Mouse (Mus musculus): Measurements from ENCODE around the gene Ager.
A peak's percentile ranks its signal among the peaks of the same experiment; 100 is the strongest.

Gene Ager

DNA sequence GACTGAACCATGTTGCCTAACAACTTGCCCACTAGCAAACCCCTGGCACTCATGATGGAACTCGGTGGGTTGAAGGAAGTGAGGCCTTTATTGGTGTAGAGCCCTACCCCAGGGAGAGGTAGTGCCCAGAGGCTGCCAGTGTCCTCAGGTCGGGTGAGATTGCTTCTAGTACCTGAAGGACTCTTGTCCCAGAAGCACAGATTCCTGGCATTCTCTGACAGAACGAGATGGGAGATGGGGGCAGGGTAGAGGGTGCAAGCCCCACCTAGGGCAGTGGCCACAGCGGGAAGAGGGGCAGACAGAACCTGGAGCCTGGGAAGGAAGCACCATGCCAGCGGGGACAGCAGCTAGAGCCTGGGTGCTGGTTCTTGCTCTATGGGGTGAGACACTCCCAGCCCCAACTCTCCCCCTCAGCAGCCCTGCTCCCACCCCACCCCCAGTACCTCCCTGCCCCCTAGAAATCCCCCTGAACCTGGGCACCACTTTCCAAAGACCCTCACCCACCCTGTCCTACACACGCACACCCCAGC is at the start of gene Ager:
Ager (plus strand) TSS at position 297 of the 530 bp plus-strand sequence.
- no peak for DNase-seq

DNA sequence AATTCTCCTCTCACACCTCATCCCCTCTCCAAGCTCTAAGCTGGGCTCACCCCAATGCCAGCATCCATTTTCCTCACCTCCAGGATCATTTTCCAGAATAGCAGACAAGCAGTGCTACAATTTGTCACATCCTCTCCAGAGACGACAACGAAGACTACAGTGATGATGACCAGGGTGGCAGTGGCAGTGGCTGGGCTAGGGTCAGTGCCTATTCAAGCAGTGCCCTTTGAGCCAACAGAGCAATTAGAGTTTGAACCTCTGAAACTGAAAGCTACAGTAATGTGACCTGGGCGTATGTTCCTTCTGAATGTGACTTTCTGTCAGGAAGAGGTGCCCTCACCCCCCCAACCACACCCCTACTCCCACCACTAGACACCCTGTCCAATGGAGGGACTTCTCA is 48.5 kb upstream of the Ager start:
- DNase-seq = no peak

DNA sequence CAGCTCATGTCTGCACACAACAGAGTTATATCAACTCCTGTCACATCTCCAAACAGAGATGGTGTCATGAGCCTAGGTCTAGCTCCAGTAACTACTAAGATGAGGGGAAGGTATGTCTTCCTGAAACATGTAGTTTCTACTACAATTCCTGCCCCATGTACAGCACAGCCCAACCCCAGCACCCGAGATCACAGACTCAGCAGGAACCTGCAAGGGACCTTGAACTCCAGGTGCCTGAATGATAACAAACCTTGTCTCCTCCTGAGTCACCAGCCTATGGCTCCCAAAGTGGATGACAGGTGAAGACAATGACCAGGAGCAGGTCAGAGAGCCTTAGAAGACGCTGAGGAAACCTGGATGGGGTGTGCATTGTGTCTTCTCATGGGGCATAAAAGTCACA is 47.8 kb upstream of the Ager start:
- no peak for DNase-seq

DNA sequence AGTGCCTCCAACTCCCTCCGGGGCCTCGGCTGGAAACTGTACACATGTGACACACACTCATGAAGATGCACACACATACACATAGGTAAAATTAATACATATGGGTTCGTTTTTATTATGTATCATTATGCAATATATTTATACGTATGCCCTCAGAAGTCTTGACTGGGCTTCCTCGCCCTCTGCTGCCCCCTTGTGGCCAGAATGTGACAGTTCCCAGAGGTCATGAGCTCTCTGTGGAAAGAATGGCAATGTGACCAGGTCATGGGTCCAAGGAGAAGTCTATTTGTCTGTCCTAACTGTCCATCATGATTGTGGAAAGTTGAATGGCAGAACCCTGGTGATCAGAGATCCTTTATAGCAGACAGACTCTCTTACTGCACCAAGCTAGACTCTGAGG is 42.2 kb upstream of the Ager start:
- DNase-seq = peak; percentile 83 to 93

DNA sequence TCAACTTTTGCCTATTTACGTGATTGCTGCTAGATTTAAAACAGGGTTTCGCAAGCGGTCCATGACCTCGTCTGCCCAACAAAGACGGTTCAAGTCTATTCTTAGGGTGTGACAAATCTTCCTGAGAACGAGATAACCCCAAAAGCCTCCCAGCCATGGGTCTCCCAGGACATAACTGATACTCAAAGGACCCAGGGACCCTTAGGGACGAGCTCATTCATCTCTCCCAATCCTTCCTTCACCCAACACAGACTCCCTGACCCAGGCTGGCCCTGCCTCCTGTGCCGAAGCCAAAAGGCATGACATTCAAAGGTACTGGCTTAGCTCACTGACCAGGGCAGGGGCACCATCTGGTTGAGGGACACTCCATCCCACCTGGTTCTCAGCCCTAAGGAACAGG is 41.3 kb upstream of the Ager start:
- no peak for DNase-seq

DNA sequence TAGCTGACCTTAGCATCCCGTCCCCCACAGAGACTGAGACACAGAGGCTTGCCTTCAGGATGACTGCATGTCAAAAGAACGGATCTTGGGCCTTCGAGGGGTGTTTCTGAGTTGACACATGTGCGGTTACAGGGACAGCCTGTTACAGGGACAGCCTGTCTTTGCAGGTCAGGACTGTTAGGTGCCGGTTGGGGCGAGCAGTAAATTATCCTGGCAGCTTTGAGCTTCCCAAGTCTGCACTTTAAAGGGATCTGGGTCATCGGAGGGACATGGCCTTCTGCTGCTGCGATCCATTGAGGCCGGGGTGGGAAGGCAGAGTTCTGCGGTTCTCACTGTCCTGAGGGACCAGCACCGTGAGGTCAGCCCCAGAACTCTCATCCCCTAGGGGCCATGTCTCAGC is 40.3 kb upstream of the Ager start:
- DNase-seq = peak in 1 of 2 experiments; percentile 37

DNA sequence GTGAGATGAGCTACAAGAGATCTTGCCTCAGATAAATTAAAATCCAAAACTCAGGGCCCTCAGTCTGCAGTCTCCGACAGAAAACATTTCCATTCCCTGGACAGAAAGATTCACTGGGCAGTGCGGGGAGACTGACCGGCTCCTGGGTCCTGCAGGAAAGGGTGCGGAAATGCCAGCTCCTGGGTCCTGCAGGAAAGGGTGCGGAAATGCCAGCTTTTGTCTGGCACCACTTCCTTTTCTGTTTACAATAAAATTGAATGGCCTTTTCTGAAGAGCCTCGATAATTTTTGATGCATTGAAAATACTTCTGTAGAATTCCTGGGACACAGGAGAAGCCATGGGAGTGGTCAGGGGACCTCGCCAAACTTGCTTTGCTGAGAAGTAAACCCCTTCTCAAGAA is 38.5 kb upstream of the Ager start:
- no peak for DNase-seq

DNA sequence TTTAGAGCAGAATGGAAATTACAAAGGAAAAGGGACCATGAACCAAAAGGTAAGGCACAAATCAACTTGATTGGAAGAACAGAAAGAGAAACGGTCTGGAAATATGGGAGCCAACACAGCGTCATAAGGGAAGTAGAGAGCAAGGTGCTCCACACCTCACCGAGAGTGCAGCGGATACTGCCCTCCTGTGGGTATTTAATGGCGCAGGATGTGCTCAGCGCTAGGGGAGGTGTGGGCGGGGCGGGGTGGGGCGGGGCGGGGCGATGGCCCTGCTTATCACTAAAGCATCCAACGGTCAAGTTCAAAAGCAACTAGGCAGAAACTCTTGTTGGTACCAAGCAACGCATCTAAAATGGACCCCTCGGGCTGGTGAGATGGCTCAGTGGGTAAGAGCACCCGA is 37.8 kb upstream of the Ager start:
- DNase-seq = no peak

DNA sequence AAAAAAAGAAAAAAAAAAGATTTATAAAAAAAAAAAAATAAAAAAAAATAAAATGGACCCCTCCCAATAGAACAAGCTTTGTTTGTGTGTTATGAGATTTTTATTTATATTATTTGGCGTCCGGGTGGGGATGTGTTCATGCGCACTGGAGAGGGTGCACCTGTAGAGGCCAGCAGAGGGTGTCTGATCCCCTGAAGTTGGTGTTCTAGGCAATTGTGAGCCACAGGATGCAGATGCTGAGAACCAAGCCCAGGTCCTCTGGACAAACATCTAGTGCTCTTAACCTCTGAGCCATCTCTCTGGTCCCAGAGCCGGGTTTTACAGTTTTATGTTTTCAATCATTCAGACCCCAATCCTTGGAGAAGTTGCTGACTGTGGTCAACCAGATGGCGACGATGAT is 37.2 kb upstream of the Ager start:
- DNase-seq = no peak

DNA sequence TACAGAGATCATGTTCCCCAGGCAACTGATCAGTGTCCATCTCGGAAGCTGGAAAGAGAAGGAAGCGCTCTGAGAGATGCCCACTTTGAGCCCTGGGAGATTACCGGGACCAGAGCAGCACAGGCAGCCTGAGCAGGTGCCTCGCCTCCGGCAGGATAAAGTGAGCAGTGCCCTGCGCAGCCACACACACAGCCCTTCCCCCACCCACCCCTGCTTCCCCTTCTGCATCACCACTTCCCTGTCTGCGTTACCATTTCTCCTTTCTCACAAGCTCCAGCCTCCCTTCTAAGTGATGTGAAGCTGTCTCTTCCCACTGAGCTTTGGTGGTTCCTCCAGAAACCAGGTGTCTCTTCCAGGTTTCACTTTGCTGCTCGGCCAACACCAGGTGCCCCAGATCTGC is 36.5 kb upstream of the Ager start:
- DNase-seq = no peak

DNA sequence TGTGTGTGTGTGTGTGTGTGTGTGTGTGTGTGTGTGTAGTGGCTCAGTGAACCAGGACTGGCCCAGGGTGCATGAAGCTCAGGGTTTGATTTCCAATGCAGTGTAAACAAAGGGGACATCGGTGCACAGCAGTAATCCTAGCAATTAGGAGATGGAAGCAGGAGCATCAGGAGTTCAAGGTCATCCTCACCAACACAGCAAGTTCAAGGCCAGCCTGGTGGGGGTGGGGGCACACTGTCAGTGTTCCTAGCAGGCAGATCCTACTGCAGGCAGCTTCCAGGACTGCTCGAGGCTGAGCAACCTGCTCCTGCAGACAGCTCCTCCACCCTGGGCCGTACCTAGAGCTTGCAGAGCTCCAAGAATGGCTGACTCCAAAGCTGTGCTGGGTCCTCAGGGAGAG is 35.1 kb upstream of the Ager start:
- no peak for DNase-seq

DNA sequence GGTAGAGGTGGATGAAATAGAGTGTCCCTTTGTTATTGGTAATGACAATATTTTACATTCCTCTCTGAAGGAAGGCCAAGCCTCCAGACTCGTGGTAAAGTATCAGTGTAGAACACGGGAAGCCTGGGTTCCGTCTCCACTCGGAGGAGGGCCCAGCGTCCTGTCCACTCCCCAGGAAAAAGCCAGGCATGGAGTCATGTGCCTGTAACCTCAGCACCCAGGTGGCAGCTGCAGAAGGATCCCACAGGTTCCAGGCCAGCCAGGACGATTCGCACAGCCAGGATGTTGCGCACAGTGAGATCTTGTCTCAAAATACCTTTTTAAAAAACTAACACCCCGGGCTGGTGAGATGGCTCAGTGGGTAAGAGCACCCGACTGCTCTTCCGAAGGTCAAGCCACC is 34.3 kb upstream of the Ager start:
- no peak for DNase-seq

DNA sequence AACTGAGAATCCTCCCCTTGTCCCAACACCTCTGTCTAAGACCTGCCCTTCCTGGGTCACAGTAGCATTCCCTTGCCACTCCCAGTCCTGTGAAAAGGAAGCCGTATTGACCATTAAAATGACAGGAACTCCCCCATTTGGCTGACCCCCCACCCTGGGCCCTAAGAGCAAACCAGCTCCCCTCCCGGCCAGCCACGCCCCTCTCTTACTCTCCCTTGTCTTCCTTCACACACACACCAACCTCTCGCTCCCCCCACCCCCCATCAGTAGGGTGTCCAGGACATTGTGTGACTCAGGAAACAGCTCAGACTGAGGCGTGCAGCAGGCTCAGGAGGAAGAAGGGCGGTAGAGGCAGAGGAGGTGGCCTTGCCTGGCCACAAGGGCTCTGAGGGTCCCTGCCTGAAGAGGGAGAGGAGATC is 33.6 kb upstream of the Ager start, which contains the start of gene Notch4:
Notch4 (plus strand) TSS at position 266 of the 419 bp plus-strand sequence.
- peak; percentile 76 to 87 for DNase-seq

DNA sequence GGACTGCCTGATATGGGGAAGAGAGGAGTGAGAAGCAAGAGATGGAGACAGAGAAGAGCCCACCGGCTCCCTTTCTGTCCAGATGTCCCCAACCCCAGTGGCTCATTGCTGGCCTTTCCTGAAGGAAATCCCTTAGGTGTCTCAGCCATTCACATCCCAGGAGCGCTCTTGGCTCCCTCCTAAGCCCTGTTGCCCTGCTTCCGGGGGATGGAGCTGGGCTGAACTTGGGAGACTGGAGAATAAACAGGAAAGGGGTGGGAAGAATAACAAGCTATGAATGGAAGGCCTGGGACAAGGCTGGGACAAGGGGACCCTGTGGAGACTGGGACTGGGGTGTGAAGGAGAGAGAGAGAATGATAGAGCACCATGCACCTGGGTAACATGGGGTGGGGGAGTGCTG is 32.9 kb upstream of the Ager start:
- peak; percentile 65 to 75 for DNase-seq

DNA sequence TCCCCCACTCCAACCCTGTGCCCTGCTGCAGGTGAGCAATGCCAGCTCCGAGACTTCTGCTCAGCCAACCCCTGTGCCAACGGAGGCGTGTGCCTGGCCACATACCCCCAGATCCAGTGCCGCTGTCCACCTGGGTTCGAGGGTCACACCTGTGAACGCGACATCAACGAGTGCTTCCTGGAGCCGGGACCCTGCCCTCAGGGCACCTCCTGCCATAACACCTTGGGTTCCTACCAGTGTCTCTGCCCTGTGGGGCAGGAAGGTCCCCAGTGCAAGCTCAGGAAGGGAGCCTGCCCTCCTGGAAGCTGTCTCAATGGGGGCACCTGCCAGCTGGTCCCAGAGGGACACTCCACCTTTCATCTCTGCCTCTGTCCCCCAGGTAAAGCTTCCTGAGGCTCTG is 30.4 kb upstream of the Ager start:
- peak in 1 of 2 experiments; percentile 17 for DNase-seq

DNA sequence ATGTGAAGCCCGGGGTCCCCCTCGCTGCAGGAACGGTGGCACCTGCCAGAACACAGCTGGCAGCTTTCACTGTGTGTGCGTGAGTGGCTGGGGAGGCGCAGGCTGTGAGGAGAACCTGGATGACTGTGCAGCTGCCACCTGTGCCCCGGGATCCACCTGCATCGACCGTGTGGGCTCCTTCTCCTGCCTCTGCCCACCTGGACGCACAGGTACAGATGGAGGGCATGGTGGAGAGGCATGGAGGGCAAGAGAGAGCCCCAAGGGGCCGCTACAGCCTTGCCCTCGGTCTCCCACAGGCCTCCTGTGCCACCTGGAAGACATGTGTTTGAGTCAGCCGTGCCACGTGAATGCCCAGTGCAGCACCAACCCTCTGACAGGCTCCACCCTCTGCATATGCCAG is 29.2 kb upstream of the Ager start:
- no peak for DNase-seq

DNA sequence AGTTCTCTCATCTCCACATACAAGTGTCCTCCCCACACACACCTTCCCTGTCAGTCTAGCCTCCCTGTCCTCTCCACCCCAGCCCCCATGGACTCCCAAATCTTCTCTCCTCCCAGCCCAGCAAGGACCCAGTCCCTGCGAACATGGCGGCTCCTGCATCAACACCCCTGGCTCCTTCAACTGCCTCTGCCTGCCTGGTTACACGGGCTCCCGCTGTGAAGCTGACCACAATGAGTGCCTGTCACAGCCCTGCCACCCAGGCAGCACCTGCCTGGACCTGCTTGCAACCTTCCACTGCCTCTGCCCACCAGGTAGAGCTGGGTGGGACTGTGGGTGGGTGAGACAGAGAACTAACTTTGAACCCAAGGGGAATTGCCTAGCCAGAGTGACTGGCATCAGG is 27.7 kb upstream of the Ager start:
- DNase-seq = no peak

DNA sequence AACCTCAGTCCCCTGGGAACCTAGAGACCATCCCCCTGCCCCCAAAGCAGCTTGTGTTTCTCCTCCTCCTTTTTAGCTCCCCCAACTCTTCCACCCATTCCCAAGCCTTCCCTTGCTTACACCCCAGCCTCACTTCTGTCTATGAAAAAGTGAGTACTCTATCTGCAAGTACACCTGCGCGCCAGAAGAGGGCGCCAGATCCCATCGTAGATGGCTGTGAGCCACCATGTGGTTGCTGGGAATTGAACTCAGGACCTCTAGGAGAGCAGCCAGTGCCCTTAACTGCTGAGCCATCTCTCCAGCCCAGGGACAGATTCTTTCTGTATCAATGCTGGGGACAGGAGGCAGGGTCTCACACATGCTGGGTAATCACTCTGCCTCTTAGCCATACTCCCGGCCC is 25.8 kb upstream of the Ager start:
- no peak for DNase-seq

DNA sequence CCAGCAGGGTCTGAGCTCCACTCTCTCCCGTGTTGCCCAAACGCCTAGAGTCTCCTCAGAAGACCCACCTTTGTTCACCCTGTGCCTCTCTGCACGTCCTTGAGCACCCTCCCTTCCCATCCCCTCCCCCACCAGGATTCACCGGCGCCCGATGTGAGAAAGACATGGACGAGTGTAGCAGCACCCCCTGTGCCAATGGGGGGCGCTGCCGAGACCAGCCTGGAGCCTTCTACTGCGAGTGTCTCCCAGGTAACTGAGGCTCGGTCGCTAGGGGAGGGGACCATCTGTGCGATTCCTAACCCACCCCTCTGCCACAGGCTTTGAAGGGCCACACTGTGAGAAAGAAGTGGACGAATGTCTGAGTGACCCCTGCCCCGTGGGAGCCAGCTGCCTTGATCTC is 25.3 kb upstream of the Ager start:
- no peak for DNase-seq

DNA sequence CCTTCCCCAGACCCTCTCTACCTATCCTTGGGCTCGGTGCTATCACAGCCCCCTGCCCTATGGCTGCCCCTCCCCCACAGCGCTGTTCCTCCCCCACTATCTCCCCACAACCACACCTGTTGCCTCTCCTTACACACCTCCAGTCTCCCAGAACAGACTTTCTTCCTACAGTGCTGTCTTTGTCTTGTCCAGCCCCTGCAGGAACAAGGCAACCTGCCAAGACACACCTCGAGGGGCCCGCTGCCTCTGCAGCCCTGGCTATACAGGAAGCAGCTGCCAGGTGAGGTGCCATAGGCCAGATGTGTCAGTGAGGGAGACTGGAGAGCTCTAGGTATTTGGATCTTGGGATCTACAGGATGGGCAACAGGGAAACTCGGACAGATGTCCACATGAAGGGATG is 21.1 kb upstream of the Ager start:
- no peak for DNase-seq

DNA sequence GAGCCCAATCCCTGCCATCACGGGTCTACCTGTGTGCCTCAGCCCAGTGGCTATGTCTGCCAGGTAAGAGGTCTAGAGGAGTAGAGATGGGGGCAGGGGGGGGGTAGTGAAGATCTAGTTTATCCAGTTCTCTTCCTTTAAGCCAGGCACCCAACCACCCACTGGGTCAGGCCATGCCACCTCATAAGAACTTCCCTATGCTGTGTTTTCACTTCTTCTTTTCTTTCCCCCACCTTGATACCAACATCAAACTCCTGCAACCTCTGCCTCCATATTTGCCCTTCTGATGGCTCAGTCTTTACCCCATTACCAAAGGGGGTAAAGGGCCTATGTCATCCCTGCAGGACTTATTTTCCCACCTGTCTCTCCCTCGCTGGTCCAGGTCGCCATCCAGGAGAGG is 19.6 kb upstream of the Ager start:
- no peak for DNase-seq

DNA sequence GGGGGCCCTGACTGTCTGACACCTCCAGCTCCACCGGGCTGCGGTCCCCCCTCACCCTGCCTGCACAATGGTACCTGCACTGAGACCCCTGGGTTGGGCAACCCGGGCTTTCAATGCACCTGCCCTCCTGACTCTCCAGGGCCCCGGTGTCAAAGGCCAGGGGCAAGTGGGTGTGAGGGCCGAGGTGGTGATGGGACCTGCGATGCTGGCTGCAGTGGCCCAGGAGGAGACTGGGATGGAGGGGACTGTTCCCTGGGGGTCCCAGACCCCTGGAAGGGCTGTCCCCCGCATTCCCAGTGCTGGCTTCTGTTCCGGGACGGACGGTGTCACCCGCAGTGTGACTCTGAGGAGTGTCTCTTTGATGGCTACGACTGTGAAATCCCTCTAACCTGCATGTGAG is 15.1 kb upstream of the Ager start:
- no peak for DNase-seq

DNA sequence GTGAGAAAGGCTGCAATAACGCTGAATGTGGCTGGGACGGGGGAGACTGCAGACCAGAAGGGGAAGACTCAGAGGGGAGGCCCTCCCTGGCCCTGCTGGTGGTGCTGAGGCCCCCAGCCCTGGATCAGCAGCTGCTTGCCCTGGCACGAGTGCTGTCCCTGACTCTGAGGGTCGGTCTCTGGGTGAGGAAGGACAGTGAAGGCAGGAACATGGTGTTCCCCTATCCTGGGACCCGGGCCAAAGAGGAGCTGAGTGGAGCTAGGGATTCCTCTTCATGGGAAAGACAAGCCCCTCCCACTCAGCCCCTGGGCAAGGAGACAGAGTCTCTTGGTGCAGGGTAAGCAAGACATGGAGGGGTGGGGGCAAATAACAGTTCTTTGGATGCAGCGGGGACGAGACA is 14.3 kb upstream of the Ager start:
- no peak for DNase-seq

DNA sequence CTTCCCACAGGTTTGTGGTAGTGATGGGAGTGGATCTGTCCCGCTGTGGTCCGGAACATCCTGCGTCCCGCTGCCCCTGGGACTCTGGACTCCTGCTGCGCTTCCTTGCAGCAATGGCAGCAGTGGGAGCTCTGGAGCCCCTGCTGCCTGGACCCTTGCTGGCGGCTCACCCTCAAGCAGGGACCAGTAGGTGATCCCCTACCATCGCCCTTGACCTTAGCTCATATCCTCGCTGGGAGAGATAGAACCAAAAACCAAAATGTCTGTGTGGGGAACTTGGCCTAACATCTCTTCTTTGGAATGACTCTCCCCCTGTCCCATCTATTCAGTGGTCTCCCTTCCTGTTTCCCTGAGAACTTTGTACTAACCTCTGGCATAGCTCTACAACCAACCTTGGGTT is 13.8 kb upstream of the Ager start:
- DNase-seq = no peak

DNA sequence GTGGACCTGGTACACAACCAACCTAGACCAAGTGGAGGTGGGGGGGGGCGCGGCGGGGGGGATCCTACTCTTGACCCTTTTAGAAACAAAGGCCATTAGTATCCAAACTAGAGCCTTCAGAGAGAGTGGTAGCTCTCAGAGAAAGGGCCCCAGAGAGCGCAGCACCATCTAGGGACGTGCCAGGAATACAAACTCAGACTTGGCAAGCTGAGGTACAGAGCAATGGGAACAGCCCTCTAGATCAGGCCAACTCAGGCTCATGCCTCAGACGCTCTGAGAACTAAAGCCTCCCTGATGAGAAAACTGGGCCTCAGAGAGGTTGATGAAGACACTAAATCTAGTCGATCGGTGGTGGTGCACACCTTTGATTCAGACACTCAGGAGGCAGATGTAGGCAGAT is 12.5 kb upstream of the Ager start:
- DNase-seq = no peak
